7 mouse cellular contexts compared by ENCODE assay signal in the genomic region with DNA sequence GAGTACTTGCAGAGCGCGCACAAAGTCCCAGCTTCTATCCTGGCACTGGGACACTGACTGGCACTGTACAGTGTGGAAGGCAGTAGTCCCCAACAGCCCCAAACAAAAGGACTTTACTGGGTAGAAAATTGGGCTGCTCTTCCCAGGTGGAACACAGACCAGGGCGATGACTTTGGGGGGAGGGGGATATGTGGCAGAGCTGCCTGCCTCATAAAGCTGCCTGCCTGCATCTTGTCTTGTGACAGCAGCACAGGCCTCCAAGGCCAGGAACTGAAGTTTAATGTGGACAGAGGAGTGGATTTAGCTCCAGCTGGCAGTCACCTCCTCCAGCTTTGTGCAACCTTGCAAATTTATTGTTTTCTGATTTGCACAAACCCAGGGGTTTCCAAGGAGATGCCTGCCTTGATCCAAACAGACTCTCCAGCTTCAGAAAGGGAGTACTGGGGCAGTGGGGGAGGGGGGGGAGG. TPM values are rescaled to one million over a fixed set of nuclear protein-coding genes. Genes with fewer than 3 reads are reported as not detected.
A peak's percentile ranks its signal among the peaks of the same experiment; 100 is the strongest.
DNase-seq lines count a peak whose midpoint lies in the region; ATAC-seq lines count a peak whose summit lies in the region.

No protein-coding gene starts in this region.

- no peaks in the 10 kb centered on the region for H3K27me3 ChIP-seq in heart, embryonic 16.5 days (ENCODE audit: control insufficient read depth, insufficient read depth, low read length)
- H3K27me3 ChIP-seq in heart, embryonic 11.5 days (ENCODE audit: control insufficient read depth, insufficient read depth, low read length): no peaks in the 10 kb centered on the region
- no peaks in the 10 kb centered on the region for H3K27me3 ChIP-seq in limb, embryonic 11.5 days (ENCODE audit: control insufficient read depth, insufficient read depth, low read length)

- H3K27ac ChIP-seq in heart, embryonic 16.5 days (ENCODE audit: low read length): 0 out of 2 replicates have a peak overlapping the region, but pooled peaks have one; percentile 27
- no peak overlapping the region for H3K27ac ChIP-seq in heart, embryonic 11.5 days (ENCODE audit: low read depth, low read length)
- H3K27ac ChIP-seq in limb, embryonic 11.5 days (replicated peaks; ENCODE audit: low read depth, low read length): peak overlapping the region; percentile 56; the same call in 1 of the 2 replicates

- DNase-seq in NIH3T3 (ENCODE audit: low read depth): peak; percentile 11
- DNase-seq in brain, adult 2 months (ENCODE audit: low read depth, low spot score): peak; percentile 15
- DNase-seq in limb, embryonic 11.5 days (ENCODE audit: low spot score): peak; percentile 55
- DNase-seq in urinary bladder, postnatal 25 days (ENCODE audit: low spot score): no peak
- no peak for DNase-seq in right cerebral cortex, adult 2 months (ENCODE audit: low spot score in 2 of 2)

- no peak overlapping the region for H3K4me3 ChIP-seq in heart, embryonic 16.5 days (ENCODE audit: low read length)
- no peak overlapping the region for H3K4me3 ChIP-seq in heart, embryonic 11.5 days (ENCODE audit: low read depth, low read length)
- no peak overlapping the region for H3K4me3 ChIP-seq in limb, embryonic 11.5 days (ENCODE audit: low read depth, low read length)

- H3K4me2 ChIP-seq in heart, embryonic 16.5 days (ENCODE audit: low read depth, low read length): no peak overlapping the region
- H3K4me2 ChIP-seq in heart, embryonic 11.5 days: no peak overlapping the region
- H3K4me2 ChIP-seq in limb, embryonic 11.5 days (ENCODE audit: low read depth, severe bottlenecking): no peak overlapping the region

- peaks cover 13% of the 10 kb centered on the region for H3K4me1 ChIP-seq in heart, embryonic 16.5 days (ENCODE audit: control insufficient read depth, insufficient read depth, low read length)
- no peaks in the 10 kb centered on the region for H3K4me1 ChIP-seq in heart, embryonic 11.5 days (ENCODE audit: control insufficient read depth, insufficient read depth, low read length)
- H3K4me1 ChIP-seq in limb, embryonic 11.5 days (ENCODE audit: control insufficient read depth, insufficient read depth, low read length): peaks cover 21% of the 10 kb centered on the region

- no peaks in the 10 kb centered on the region for H3K36me3 ChIP-seq in heart, embryonic 16.5 days (ENCODE audit: control insufficient read depth, insufficient read depth)
- H3K36me3 ChIP-seq in heart, embryonic 11.5 days (ENCODE audit: control insufficient read depth, insufficient read depth, low read length): no peaks in the 10 kb centered on the region
- H3K36me3 ChIP-seq in limb, embryonic 11.5 days (ENCODE audit: control insufficient read depth, insufficient read depth, low read length): no peaks in the 10 kb centered on the region

- no peaks in the 10 kb centered on the region for H3K9me3 ChIP-seq in heart, embryonic 16.5 days (replicated peaks; ENCODE audit: control insufficient read depth, low read length)
- H3K9me3 ChIP-seq in heart, embryonic 11.5 days (replicated peaks; ENCODE audit: control insufficient read depth, low read length): no peaks in the 10 kb centered on the region
- H3K9me3 ChIP-seq in limb, embryonic 11.5 days (ENCODE audit: control insufficient read depth, low read length): no peaks in the 10 kb centered on the region

- 52% methylated on average over 3 of the region's 3 CpGs for WGBS in heart, embryonic 16.5 days
- WGBS in heart, embryonic 11.5 days (ENCODE audit: insufficient replicate concordance): 59% methylated on average over 3 of the region's 3 CpGs
- WGBS in limb, embryonic 11.5 days: 61% methylated on average over 3 of the region's 3 CpGs

- H3K9ac ChIP-seq in heart, embryonic 16.5 days (ENCODE audit: low read length): no peak overlapping the region
- no peak overlapping the region for H3K9ac ChIP-seq in heart, embryonic 11.5 days (ENCODE audit: low read depth, low read length)
- peak overlapping the region; percentile 5; the same call in 1 of the 2 replicates for H3K9ac ChIP-seq in limb, embryonic 11.5 days (ENCODE audit: low read length)

- 0 out of 2 replicates have a peak, but pooled peaks have one; percentile 24 for ATAC-seq in heart, embryonic 16.5 days (replicated peaks; ENCODE audit: extremely low read depth, insufficient read depth, low FRiP score)
- ATAC-seq in heart, embryonic 11.5 days (replicated peaks; ENCODE audit: insufficient number of reproducible peaks, low FRiP score, low TSS enrichment): no peak
- ATAC-seq in limb, embryonic 11.5 days (ENCODE audit: insufficient number of reproducible peaks, low FRiP score, low TSS enrichment, low read depth): peak; percentile 52; the same call in 1 of the 2 replicates

RNA-seq across cellular contexts. Expression of a gene that starts 25.8 kb away (rescaled TPM):
- 1.3 and 2.1 TPM in 2 replicates for polyA plus RNA-seq in heart, embryonic 16.5 days (2015; fragmentation: Nextera tagmentation; extraction: Ambion mirVana)
- 0.17 and 0.23 TPM in 2 replicates for polyA plus RNA-seq in heart, embryonic 11.5 days (2014; fragmentation: Nextera tagmentation; extraction: Ambion mirVana)
- 0.10 TPM in 1 of 2 replicates, not detected in the other for polyA plus RNA-seq in limb, embryonic 11.5 days (2014; fragmentation: Nextera tagmentation; extraction: Ambion mirVana)

RNA-seq across cellular contexts. Expression of a gene that starts 42.2 kb away (rescaled TPM):
- 37.5 and 42.9 TPM in 2 replicates for polyA plus RNA-seq in heart, embryonic 16.5 days (2015; fragmentation: Nextera tagmentation; extraction: Ambion mirVana)
- polyA plus RNA-seq in heart, embryonic 11.5 days (2014; fragmentation: Nextera tagmentation; extraction: Ambion mirVana): 47.2 and 49.8 TPM in 2 replicates
- 87.6 and 89.4 TPM in 2 replicates for polyA plus RNA-seq in limb, embryonic 11.5 days (2014; fragmentation: Nextera tagmentation; extraction: Ambion mirVana)

RNA-seq across cellular contexts. Expression of a gene that starts 55.7 kb away (rescaled TPM):
- 56.9 and 64.1 TPM in 2 replicates for polyA plus RNA-seq in heart, embryonic 16.5 days (2015; fragmentation: Nextera tagmentation; extraction: Ambion mirVana)
- 21.9 and 24.7 TPM in 2 replicates for polyA plus RNA-seq in heart, embryonic 11.5 days (2014; fragmentation: Nextera tagmentation; extraction: Ambion mirVana)
- polyA plus RNA-seq in limb, embryonic 11.5 days (2014; fragmentation: Nextera tagmentation; extraction: Ambion mirVana): 5.8 and 8.4 TPM in 2 replicates

Comparison
In these comparisons a context has a peak if more than half of its experiments do, and no peak if none do; other contexts are left out.
1. DNase-seq: peak in NIH3T3 (single experiment), brain, adult 2 months (single experiment) and limb, embryonic 11.5 days (single experiment); none in urinary bladder, postnatal 25 days (single experiment) and right cerebral cortex, adult 2 months (0 of 2).